Mouse (Mus musculus): Measurements from ENCODE around the gene Asb1. TPM values are rescaled to one million over a fixed set of nuclear protein-coding genes. Genes with fewer than 3 reads are reported as not detected.

Gene Asb1
- polyA plus RNA-seq, 1 experiment from 2014 or later, result 6.2 TPM

- Histone ChIP-seq H3K27ac (ENCODE audit: low read depth) (no peak overlapping the region), H3K4me1 (replicated peaks; ENCODE audit: control insufficient read depth, insufficient read depth, low read length) (no peaks in the 10 kb centered on the region), H3K36me3 (ENCODE audit: control insufficient read depth, insufficient read depth, low read length) (peaks cover 32% of the 10 kb centered on the region), H3K4me3 (ENCODE audit: low read depth, low read length) (no peak overlapping the region), H3K9ac (ENCODE audit: low read length) (no peak overlapping the region), H3K9me3 (ENCODE audit: control insufficient read depth, low read length) (no peaks in the 10 kb centered on the region), H3K27me3 (replicated peaks; ENCODE audit: control insufficient read depth, insufficient read depth, low read length) (no peaks in the 10 kb centered on the region), H3K4me2 (ENCODE audit: low read length) (no peak overlapping the region)
- DNase-seq (ENCODE audit: low spot score) (no peak), ATAC-seq (replicated peaks; ENCODE audit: low FRiP score, low TSS enrichment, low read depth) (no peak)
- WGBS, result 87% methylated on average over 6 of the region's 6 CpGs
These were observed 24.7 kb upstream of the Asb1 start for GRCm38 (mm10) chr1:91515642-91516041.

GRCm38 (mm10) chr1:91523759-91524158 lies 16.6 kb upstream of the Asb1 start:
- DNase-seq (ENCODE audit: low spot score), result peak; percentile 75
- WGBS, result 18% methylated on average over 10 of the region's 10 CpGs
- no peaks in the 10 kb centered on the region for H3K9me3 ChIP-seq (ENCODE audit: control insufficient read depth, low read length)
- H3K4me1 ChIP-seq (replicated peaks; ENCODE audit: control insufficient read depth, insufficient read depth, low read length), result no peaks in the 10 kb centered on the region
- no peaks in the 10 kb centered on the region for H3K27me3 ChIP-seq (replicated peaks; ENCODE audit: control insufficient read depth, insufficient read depth, low read length)
- H3K9ac ChIP-seq (ENCODE audit: low read length), result no peak overlapping the region
- H3K27ac ChIP-seq (ENCODE audit: low read depth), result no peak overlapping the region
- no peak overlapping the region for H3K4me2 ChIP-seq (ENCODE audit: low read length)
- H3K4me3 ChIP-seq (ENCODE audit: low read depth, low read length), result no peak overlapping the region
- peaks cover 65% of the 10 kb centered on the region for H3K36me3 ChIP-seq (ENCODE audit: control insufficient read depth, insufficient read depth, low read length)
- ATAC-seq (replicated peaks; ENCODE audit: low FRiP score, low TSS enrichment, low read depth), result no peak; the same call in 1 of the 2 replicates

GRCm38 (mm10) chr1:91525838-91526237 lies 14.5 kb upstream of the Asb1 start:
- no peak overlapping the region for H3K9ac ChIP-seq (ENCODE audit: low read length)

GRCm38 (mm10) chr1:91530166-91530565 lies 10.2 kb upstream of the Asb1 start:
- no peak overlapping the region for H3K4me2 ChIP-seq (ENCODE audit: low read length)
- no peak overlapping the region for H3K9ac ChIP-seq (ENCODE audit: low read length)
- H3K4me1 ChIP-seq (replicated peaks; ENCODE audit: control insufficient read depth, insufficient read depth, low read length), result no peaks in the 10 kb centered on the region
- no peak overlapping the region for H3K4me3 ChIP-seq (ENCODE audit: low read depth, low read length)
- ATAC-seq (replicated peaks; ENCODE audit: low FRiP score, low TSS enrichment, low read depth) (no peak), DNase-seq (ENCODE audit: low spot score) (no peak)
- no peaks in the 10 kb centered on the region for H3K9me3 ChIP-seq (ENCODE audit: control insufficient read depth, low read length)
- WGBS, result 86% methylated on average over 9 of the region's 9 CpGs
- peaks cover 32% of the 10 kb centered on the region for H3K36me3 ChIP-seq (ENCODE audit: control insufficient read depth, insufficient read depth, low read length)
- H3K27me3 ChIP-seq (replicated peaks; ENCODE audit: control insufficient read depth, insufficient read depth, low read length), result no peaks in the 10 kb centered on the region
- H3K27ac ChIP-seq (ENCODE audit: low read depth), result no peak overlapping the region

More at GRCm38 (mm10) chr1:91525838-91526237, 14.5 kb upstream of the Asb1 start:
- no peak overlapping the region for H3K27ac ChIP-seq (ENCODE audit: low read depth)
- 92% methylated on average over 14 of the region's 14 CpGs for WGBS
- peaks cover 58% of the 10 kb centered on the region for H3K36me3 ChIP-seq (ENCODE audit: control insufficient read depth, insufficient read depth, low read length)
- ATAC-seq (replicated peaks; ENCODE audit: low FRiP score, low TSS enrichment, low read depth) (no peak), DNase-seq (ENCODE audit: low spot score) (no peak)
- H3K4me1 ChIP-seq (replicated peaks; ENCODE audit: control insufficient read depth, insufficient read depth, low read length), result no peaks in the 10 kb centered on the region
- no peaks in the 10 kb centered on the region for H3K27me3 ChIP-seq (replicated peaks; ENCODE audit: control insufficient read depth, insufficient read depth, low read length)
- H3K4me3 ChIP-seq (ENCODE audit: low read depth, low read length), result no peak overlapping the region
- no peak overlapping the region for H3K4me2 ChIP-seq (ENCODE audit: low read length)
- H3K9me3 ChIP-seq (ENCODE audit: control insufficient read depth, low read length), result no peaks in the 10 kb centered on the region

GRCm38 (mm10) chr1:91532243-91532642 lies 8.1 kb upstream of the Asb1 start:
- H3K4me2 ChIP-seq (ENCODE audit: low read length), result no peak overlapping the region
- ATAC-seq (replicated peaks; ENCODE audit: low FRiP score, low TSS enrichment, low read depth), result no peak
- H3K27ac ChIP-seq (ENCODE audit: low read depth), result no peak overlapping the region
- H3K9ac ChIP-seq (ENCODE audit: low read length), result no peak overlapping the region
- no peaks in the 10 kb centered on the region for H3K9me3 ChIP-seq (ENCODE audit: control insufficient read depth, low read length)
- 83% methylated on average over 4 of the region's 4 CpGs for WGBS
- no peak overlapping the region for H3K4me3 ChIP-seq (ENCODE audit: low read depth, low read length)
- H3K36me3 ChIP-seq (ENCODE audit: control insufficient read depth, insufficient read depth, low read length), result peaks cover 16% of the 10 kb centered on the region
- H3K27me3 ChIP-seq (replicated peaks; ENCODE audit: control insufficient read depth, insufficient read depth, low read length), result no peaks in the 10 kb centered on the region
- DNase-seq (ENCODE audit: low spot score), result no peak
- H3K4me1 ChIP-seq (replicated peaks; ENCODE audit: control insufficient read depth, insufficient read depth, low read length), result no peaks in the 10 kb centered on the region

DNA sequence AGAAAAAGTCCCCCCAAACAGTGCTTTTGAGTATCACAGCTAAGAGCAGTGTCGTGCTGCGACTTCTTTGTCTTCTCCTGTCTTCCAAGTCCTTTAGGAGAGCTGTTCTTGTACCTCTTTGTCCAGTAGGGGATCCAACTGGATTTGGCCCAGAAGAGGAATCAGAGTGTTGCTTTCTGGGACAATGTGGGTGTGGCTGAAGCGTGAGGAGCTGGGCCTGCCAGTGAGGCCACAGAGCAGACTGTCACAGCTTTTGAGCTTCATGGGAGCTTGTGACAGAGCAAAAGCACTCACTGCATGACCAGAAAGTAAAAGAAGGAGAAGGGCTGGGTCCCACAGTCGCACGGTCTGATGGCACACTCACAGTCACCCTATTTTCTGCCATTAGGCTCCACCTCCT lies 7.5 kb upstream of the Asb1 start:
- ATAC-seq (replicated peaks; ENCODE audit: low FRiP score, low TSS enrichment, low read depth) (no peak), DNase-seq (ENCODE audit: low spot score) (no peak)
- H3K36me3 ChIP-seq (ENCODE audit: control insufficient read depth, insufficient read depth, low read length), result peaks cover 10% of the 10 kb centered on the region
- no peaks in the 10 kb centered on the region; the same call in 1 of the 2 replicates for H3K27me3 ChIP-seq (replicated peaks; ENCODE audit: control insufficient read depth, insufficient read depth, low read length)
- H3K4me3 ChIP-seq (ENCODE audit: low read depth, low read length), result no peak overlapping the region
- H3K9ac ChIP-seq (ENCODE audit: low read length), result no peak overlapping the region
- no peak overlapping the region for H3K4me2 ChIP-seq (ENCODE audit: low read length)
- no peak overlapping the region for H3K27ac ChIP-seq (ENCODE audit: low read depth)
- WGBS, result 86% methylated on average over 5 of the region's 5 CpGs
- H3K4me1 ChIP-seq (replicated peaks; ENCODE audit: control insufficient read depth, insufficient read depth, low read length), result no peaks in the 10 kb centered on the region
- H3K9me3 ChIP-seq (ENCODE audit: control insufficient read depth, low read length), result no peaks in the 10 kb centered on the region

DNA sequence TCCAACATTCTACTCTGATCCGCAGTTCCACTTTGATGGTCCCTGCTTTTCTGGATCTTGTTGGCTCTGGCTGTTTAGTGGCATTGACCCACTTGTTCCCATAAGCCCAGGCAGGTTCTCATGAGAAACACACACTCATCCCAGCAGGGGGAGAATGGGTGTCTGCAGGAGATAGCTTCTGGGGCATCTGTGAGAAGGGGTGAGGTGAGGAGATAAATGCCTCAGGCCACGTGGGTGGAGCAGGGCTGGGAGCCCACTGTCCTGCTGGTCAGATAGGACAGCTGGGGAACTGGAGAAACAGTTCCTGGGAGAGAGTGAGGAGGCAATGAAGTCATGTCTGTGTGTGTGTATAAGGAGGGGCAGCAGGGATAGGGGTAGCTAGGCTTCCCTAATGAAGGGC lies 6.9 kb upstream of the Asb1 start:
- Histone ChIP-seq H3K27me3 (replicated peaks; ENCODE audit: control insufficient read depth, insufficient read depth, low read length) (peaks cover 1% of the 10 kb centered on the region), H3K27ac (ENCODE audit: low read depth) (no peak overlapping the region), H3K9me3 (ENCODE audit: control insufficient read depth, low read length) (no peaks in the 10 kb centered on the region), H3K4me2 (ENCODE audit: low read length) (no peak overlapping the region), H3K36me3 (ENCODE audit: control insufficient read depth, insufficient read depth, low read length) (peaks cover 4% of the 10 kb centered on the region; the same call in 1 of the 2 replicates), H3K9ac (ENCODE audit: low read length) (no peak overlapping the region), H3K4me1 (replicated peaks; ENCODE audit: control insufficient read depth, insufficient read depth, low read length) (no peaks in the 10 kb centered on the region), H3K4me3 (ENCODE audit: low read depth, low read length) (no peak overlapping the region)
- WGBS, result 46% methylated on average over 2 of the region's 2 CpGs
- DNase-seq (ENCODE audit: low spot score) (no peak), ATAC-seq (replicated peaks; ENCODE audit: low FRiP score, low TSS enrichment, low read depth) (no peak)

DNA sequence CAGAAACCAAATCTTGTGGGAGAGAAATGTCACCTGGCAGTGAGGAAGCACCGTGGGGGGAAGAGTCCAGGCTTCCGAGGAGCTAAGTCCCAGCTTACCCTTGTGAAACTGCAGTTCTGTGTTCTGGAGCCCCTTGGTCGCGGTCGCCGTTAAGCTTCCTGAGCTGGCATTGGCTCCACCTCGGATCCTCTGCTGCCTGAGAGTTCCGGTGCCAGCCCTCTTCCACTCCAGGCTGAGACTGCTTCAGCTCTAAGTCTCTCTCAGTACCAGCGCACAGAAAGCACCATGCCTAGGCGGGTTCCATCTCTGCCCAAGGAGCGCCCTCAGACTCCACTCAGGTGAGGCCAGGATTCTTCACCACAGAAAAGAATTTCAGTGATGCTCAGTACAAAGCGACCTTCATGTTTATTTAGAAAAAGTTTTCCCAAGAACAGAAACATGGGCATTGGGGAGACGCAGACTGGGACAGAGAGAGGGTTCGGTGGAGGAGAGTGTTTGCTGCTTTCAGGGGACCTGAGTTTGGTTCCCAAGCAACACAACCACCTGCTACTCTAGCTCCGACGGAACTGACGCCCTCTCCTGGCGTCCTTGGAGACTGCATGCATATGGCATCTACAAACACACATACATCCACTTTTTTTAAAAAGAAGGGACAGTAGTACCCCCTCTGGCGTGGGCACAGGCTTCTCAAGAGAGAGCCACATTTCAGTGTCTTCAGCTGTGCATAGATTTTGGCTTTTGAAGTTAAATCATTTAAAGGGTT lies 6.2 kb upstream of the Asb1 start:
- no peak for DNase-seq (ENCODE audit: low spot score)
- no peak overlapping the region for H3K4me2 ChIP-seq (ENCODE audit: low read length)
- no peaks in the 10 kb centered on the region for H3K4me1 ChIP-seq (replicated peaks; ENCODE audit: control insufficient read depth, insufficient read depth, low read length)
- H3K9me3 ChIP-seq (ENCODE audit: control insufficient read depth, low read length), result no peaks in the 10 kb centered on the region
- 70% methylated on average over 19 of the region's 19 CpGs for WGBS
- no peak overlapping the region for H3K4me3 ChIP-seq (ENCODE audit: low read depth, low read length)
- H3K27me3 ChIP-seq (replicated peaks; ENCODE audit: control insufficient read depth, insufficient read depth, low read length), result peaks cover 8% of the 10 kb centered on the region
- no peak overlapping the region for H3K9ac ChIP-seq (ENCODE audit: low read length)
- no peaks in the 10 kb centered on the region for H3K36me3 ChIP-seq (ENCODE audit: control insufficient read depth, insufficient read depth, low read length)
- ATAC-seq (replicated peaks; ENCODE audit: low FRiP score, low TSS enrichment, low read depth), result no peak
- no peak overlapping the region for H3K27ac ChIP-seq (ENCODE audit: low read depth)

Measured in intestine, embryonic 14.5 days (tissue).